Mouse (Mus musculus): ENCODE results near the gene Fbxo36.

- TF ChIP-seq GATA1 (IDR thresholded peaks at IDR 0.05; ENCODE audit: borderline replicate concordance, low read length) (no peak), FLI1 (IDR thresholded peaks at IDR 0.05; ENCODE audit: low read length) (no peak)
Measured at GRCm38 (mm10) chr1:84817596-84817995, 22.0 kb upstream of the Fbxo36 start.
